Mouse (Mus musculus): ENCODE results near the gene Rassf3. TPM values are rescaled to one million over a fixed set of nuclear protein-coding genes. Genes with fewer than 3 reads are reported as not detected.

The Rassf3 gene
- polyA plus RNA-seq, 1 experiment from 2014 or later = 16.4 TPM

DNA sequence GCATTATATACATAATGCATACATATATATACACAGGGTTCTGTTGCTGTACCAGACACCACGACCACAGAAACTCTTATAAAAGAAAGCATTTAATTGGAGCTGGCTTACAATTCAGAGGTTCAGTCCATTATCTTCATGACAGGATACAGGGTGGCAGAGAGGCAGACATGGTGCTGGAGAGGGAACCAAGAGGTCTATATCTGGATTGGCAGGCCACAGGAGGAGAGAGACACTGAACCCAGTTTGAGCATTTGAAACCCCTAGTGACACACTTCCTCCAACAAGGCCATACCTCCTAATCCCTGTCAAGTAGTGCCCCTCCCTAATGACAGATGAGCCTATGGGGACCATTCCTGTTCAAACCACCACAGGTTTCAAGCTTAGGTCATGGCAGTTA, 7.2 kb upstream of the Rassf3 start:
- Histone ChIP-seq H3K4me3 (ENCODE audit: low read depth, low read length) (no peak overlapping the region), H3K36me3 (replicated peaks; ENCODE audit: insufficient read depth, low read length) (no peaks in the 10 kb centered on the region), H3K9ac (replicated peaks) (no peak overlapping the region), H3K9me3 (ENCODE audit: low read length) (no peaks in the 10 kb centered on the region), H3K27me3 (ENCODE audit: insufficient read depth, low read length) (no peaks in the 10 kb centered on the region), H3K4me2 (ENCODE audit: low read depth, low read length) (no peak overlapping the region), H3K27ac (ENCODE audit: low read depth) (no peak overlapping the region), H3K4me1 (ENCODE audit: insufficient read depth) (peaks cover 15% of the 10 kb centered on the region)
- DNase-seq = no peak
- ATAC-seq = no peak
- TF ChIP-seq CTCF (IDR thresholded peaks at IDR 0.05; ENCODE audit: low read depth) (no peak), EP300 (IDR thresholded peaks at IDR 0.05; ENCODE audit: low read depth) (no peak)
- 69% methylated on average over 1 of the region's 1 CpGs for WGBS (ENCODE audit: insufficient replicate concordance)

DNA sequence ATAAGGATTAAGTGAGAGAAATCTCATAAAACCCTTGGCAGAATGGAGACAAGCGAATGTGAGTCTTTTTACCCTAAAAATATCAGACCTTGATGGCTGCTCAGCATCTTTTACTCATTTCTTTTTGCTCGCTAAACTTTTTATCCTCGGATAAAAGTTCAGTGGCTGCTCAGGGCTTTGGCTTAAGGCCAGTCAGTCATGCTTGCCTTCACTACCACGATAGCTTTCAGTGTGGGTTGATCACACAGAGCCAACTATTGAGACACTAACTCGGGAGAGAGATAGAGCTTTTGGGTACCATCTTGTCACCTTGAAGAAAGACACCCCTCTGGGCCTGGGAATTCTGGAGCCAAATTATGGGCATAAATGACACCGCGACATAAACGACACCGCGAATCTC, 5.0 kb upstream of the Rassf3 start:
- H3K36me3 ChIP-seq (replicated peaks; ENCODE audit: insufficient read depth, low read length) = no peaks in the 10 kb centered on the region
- no peak for ATAC-seq
- no peaks in the 10 kb centered on the region for H3K27me3 ChIP-seq (ENCODE audit: insufficient read depth, low read length)
- no peaks in the 10 kb centered on the region for H3K9me3 ChIP-seq (ENCODE audit: low read length)
- H3K27ac ChIP-seq (ENCODE audit: low read depth) = no peak overlapping the region
- no peak for DNase-seq
- peaks cover 8% of the 10 kb centered on the region; the same call in 1 of the 2 replicates for H3K4me1 ChIP-seq (ENCODE audit: insufficient read depth)
- 80% methylated on average over 10 of the region's 10 CpGs for WGBS (ENCODE audit: insufficient replicate concordance)
- TF ChIP-seq CTCF (IDR thresholded peaks at IDR 0.05; ENCODE audit: low read depth) = no peak
- no peak for TF ChIP-seq EP300 (IDR thresholded peaks at IDR 0.05; ENCODE audit: low read depth)
- no peak overlapping the region for H3K4me3 ChIP-seq (ENCODE audit: low read depth, low read length)
- no peak overlapping the region for H3K4me2 ChIP-seq (ENCODE audit: low read depth, low read length)
- no peak overlapping the region for H3K9ac ChIP-seq (replicated peaks)

DNA sequence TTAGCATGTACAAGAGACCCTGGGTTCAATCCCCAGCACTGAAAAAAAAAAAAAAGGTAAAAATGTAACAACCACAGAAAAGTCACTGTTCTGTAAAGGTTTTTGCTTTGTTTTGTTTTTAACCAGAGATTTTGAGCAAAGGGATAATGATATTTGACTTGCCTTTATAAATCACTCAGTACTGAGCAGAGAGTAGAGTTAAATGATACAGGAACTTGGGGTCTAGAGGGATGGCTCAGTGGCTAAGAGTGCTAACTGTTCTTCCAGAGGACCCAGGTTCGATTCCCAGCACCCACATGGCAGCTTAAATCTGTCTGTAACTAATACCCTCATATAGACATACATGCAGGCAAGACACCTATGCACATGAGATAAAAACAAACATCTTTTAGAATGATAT, 3.8 kb upstream of the Rassf3 start:
- Histone ChIP-seq H3K36me3 (replicated peaks; ENCODE audit: insufficient read depth, low read length) (no peaks in the 10 kb centered on the region), H3K4me2 (ENCODE audit: low read depth, low read length) (no peak overlapping the region), H3K27me3 (ENCODE audit: insufficient read depth, low read length) (no peaks in the 10 kb centered on the region), H3K9me3 (ENCODE audit: low read length) (no peaks in the 10 kb centered on the region), H3K4me3 (ENCODE audit: low read depth, low read length) (no peak overlapping the region), H3K4me1 (ENCODE audit: insufficient read depth) (peaks cover 8% of the 10 kb centered on the region; the same call in 1 of the 2 replicates), H3K27ac (ENCODE audit: low read depth) (no peak overlapping the region), H3K9ac (replicated peaks) (no peak overlapping the region)
- DNase-seq (no peak), ATAC-seq (no peak)
- TF ChIP-seq CTCF (IDR thresholded peaks at IDR 0.05; ENCODE audit: low read depth) = no peak
- TF ChIP-seq EP300 (IDR thresholded peaks at IDR 0.05; ENCODE audit: low read depth) = no peak
- 78% methylated on average over 1 of the region's 1 CpGs for WGBS (ENCODE audit: insufficient replicate concordance)

DNA sequence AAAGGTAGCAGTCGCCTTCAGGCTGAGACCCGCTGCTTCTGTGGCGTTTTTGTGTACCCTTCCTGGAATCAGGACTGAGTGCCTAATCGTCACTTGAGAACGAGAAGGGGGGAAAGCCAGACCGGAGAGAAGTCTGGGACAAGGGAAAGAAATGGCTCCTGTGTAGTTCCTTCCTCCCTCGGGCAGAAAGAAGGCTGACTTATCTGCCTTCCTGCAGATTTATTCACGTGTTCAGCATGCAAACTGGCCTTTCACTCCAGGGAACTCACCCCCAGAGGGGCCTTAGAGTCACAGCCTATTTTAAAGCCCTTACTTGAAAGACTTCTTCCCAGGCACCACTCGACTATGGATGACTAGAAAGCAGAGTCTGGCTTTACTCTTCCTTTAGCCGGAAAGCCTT, 1.3 kb upstream of the Rassf3 start:
- Histone ChIP-seq H3K4me1 (ENCODE audit: insufficient read depth) (peaks cover 28% of the 10 kb centered on the region), H3K9me3 (ENCODE audit: low read length) (no peaks in the 10 kb centered on the region), H3K4me2 (ENCODE audit: low read depth, low read length) (peak overlapping the region; percentile 91), H3K4me3 (ENCODE audit: low read depth, low read length) (peak overlapping the region; percentile 84; the same call in 1 of the 2 replicates), H3K27me3 (ENCODE audit: insufficient read depth, low read length) (no peaks in the 10 kb centered on the region), H3K27ac (ENCODE audit: low read depth) (peak overlapping the region; percentile 84), H3K9ac (replicated peaks) (peak overlapping the region; percentile 39; the same call in 1 of the 2 replicates), H3K36me3 (replicated peaks; ENCODE audit: insufficient read depth, low read length) (no peaks in the 10 kb centered on the region)
- DNase-seq (no peak), ATAC-seq (no peak)
- no peak for TF ChIP-seq EP300 (IDR thresholded peaks at IDR 0.05; ENCODE audit: low read depth)
- 20% methylated on average over 10 of the region's 10 CpGs for WGBS (ENCODE audit: insufficient replicate concordance)

DNA sequence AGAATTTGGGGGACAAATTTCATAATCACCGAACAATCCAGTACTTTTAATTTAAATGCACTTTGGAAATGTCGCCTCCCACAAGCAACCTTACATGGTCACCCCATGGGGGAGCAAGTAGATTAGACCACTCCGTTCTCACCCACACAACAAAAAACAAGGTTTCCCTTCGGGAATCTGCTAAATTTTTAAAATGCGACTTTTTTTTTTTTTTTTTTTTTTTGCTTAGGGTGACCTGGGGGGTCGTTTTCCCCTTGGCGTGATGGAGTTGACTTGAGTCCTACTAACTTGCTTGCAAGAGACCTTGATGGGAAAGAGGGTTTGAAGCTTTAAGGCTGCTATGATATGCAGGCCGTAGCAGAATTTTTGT, 806 bp upstream of the Rassf3 start:
- Histone ChIP-seq H3K9me3 (ENCODE audit: low read length) (no peaks in the 10 kb centered on the region), H3K36me3 (replicated peaks; ENCODE audit: insufficient read depth, low read length) (no peaks in the 10 kb centered on the region), H3K27ac (ENCODE audit: low read depth) (peak overlapping the region; percentile 84), H3K4me1 (ENCODE audit: insufficient read depth) (peaks cover 32% of the 10 kb centered on the region), H3K27me3 (ENCODE audit: insufficient read depth, low read length) (no peaks in the 10 kb centered on the region), H3K9ac (replicated peaks) (peak overlapping the region; percentile 68), H3K4me2 (ENCODE audit: low read depth, low read length) (peak overlapping the region; percentile 91), H3K4me3 (ENCODE audit: low read depth, low read length) (peak overlapping the region; percentile 84)
- no peak for ATAC-seq
- TF ChIP-seq EP300 (IDR thresholded peaks at IDR 0.05; ENCODE audit: low read depth) (no peak), CTCF (IDR thresholded peaks at IDR 0.05; ENCODE audit: low read depth) (no peak)
- no peak for DNase-seq
- WGBS (ENCODE audit: insufficient replicate concordance) = 9% methylated on average over 8 of the region's 8 CpGs

DNA sequence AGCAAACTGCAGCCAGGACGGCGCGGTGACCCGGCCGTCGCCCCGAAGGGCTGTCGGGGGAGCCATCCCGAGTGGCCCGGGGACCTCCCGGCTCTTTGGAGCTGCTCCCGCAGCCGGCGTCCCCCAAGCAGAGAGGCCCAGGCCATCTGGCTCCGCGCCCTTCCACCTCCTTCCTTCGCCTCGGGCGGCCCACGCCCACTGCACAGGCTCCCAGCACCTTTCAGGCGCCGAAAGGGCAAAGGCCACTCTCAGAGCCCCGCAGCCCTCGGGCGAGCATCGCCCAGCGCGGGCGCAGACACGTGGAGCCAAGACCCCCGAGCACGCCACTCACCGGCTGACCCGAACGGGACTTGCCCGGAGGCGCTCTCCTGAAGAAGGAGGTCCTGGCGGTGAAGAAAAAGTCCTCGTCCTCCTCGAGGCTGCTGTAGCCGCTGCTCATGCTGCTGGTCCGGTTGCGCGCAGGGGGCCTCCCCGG, 438 bp downstream of the Rassf3 start:
- Histone ChIP-seq H3K4me1 (ENCODE audit: insufficient read depth) (peaks cover 42% of the 10 kb centered on the region), H3K4me3 (ENCODE audit: low read depth, low read length) (peak overlapping the region; percentile 84), H3K4me2 (ENCODE audit: low read depth, low read length) (peak overlapping the region; percentile 91), H3K36me3 (replicated peaks; ENCODE audit: insufficient read depth, low read length) (no peaks in the 10 kb centered on the region), H3K27ac (ENCODE audit: low read depth) (peak overlapping the region; percentile 91), H3K9ac (replicated peaks) (peak overlapping the region; percentile 79), H3K27me3 (ENCODE audit: insufficient read depth, low read length) (no peaks in the 10 kb centered on the region), H3K9me3 (ENCODE audit: low read length) (no peaks in the 10 kb centered on the region)
- DNase-seq (peak; percentile 78), ATAC-seq (peak; percentile 56)
- WGBS (ENCODE audit: insufficient replicate concordance) = 0% methylated on average over 32 of the region's 45 CpGs
- TF ChIP-seq CTCF (IDR thresholded peaks at IDR 0.05; ENCODE audit: low read depth) = no peak
- TF ChIP-seq EP300 (IDR thresholded peaks at IDR 0.05; ENCODE audit: low read depth) = no peak
